18 mouse cellular contexts compared by ENCODE assay signal in the genomic region with DNA sequence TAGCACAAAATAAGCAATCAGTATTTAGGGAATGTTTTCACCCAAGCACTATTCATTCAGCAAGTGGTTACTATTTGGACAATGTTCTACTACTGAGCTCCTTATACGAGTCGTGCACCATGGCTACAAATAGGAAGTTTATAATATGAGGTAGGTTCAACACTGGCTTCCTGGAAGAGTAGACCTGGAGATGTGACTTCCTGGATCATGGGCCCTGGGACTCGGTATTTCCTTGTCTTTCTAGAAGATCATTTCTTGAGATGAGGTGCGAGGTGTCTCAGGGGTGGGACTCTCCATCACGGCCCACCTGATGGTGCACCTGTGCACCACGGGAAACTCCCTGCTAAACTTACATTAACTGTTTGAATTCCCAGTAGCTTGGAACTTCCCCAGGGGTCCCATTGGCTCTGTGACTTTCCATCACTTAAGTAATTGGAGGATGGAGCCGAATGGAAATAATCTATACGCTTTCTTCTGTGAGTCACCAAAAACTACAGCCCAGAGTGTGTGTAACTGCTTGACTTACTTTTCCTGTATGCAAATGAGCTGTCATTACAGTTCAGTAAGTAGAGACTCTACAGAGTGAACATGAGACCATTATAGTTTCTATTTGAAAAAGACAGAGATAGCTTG.
DNase-seq lines count a peak whose midpoint lies in the region; ATAC-seq lines count a peak whose summit lies in the region.
"Had no signal": no experiment of that assay in that cellular context is flagged by ENCODE, and none has a peak within 500 bp of the region (broad histone marks: within the 10 kb centered on the region; RNA-seq: fewer than 3 reads in every experiment).

No protein-coding gene starts in this region.

- no peak overlapping the region for H3K4me2 ChIP-seq in midbrain, embryonic 14.5 days (ENCODE audit: low read length)
- H3K4me2 ChIP-seq: embryonic facial prominence, embryonic 12.5 days; forebrain, embryonic 13.5 days; limb, embryonic 15.5 days had no signal

- DNase-seq in thymus, postnatal 14 days, result peak; percentile 32
- DNase-seq in thymus, postnatal 0 days (ENCODE audit: low spot score), result no peak
- DNase-seq in layer of hippocampus, adult 18-20 months (ENCODE audit: low spot score in 2 of 2), result no peak
- no peak for DNase-seq in layer of hippocampus, postnatal 36 days
- no peak for DNase-seq in midbrain, embryonic 14.5 days
- DNase-seq: adrenal gland, postnatal 10 days; cerebellum, adult 9-11 months; gastrocnemius, postnatal 36 days; kidney, adult 11 months; lung, adult 2 months had no signal

- H3K27ac ChIP-seq in midbrain, embryonic 14.5 days (replicated peaks; ENCODE audit: low read depth, low read length), result no peak overlapping the region
- H3K27ac ChIP-seq: embryonic facial prominence, embryonic 12.5 days; forebrain, embryonic 13.5 days; kidney, postnatal 0 days; limb, embryonic 15.5 days had no signal

- H3K9me3 ChIP-seq in midbrain, embryonic 14.5 days (ENCODE audit: control insufficient read depth, low read length), result no peaks in the 10 kb centered on the region
- H3K9me3 ChIP-seq: embryonic facial prominence, embryonic 12.5 days; forebrain, embryonic 13.5 days; limb, embryonic 15.5 days had no signal

- H3K27me3 ChIP-seq in midbrain, embryonic 14.5 days (ENCODE audit: control insufficient read depth, insufficient read depth, low read length), result no peaks in the 10 kb centered on the region
- H3K27me3 ChIP-seq: embryonic facial prominence, embryonic 12.5 days; forebrain, embryonic 13.5 days; limb, embryonic 15.5 days had no signal

- no peaks in the 10 kb centered on the region for H3K4me1 ChIP-seq in midbrain, embryonic 14.5 days (ENCODE audit: control insufficient read depth, insufficient read depth, low read length)
- H3K4me1 ChIP-seq: embryonic facial prominence, embryonic 12.5 days; forebrain, embryonic 13.5 days; limb, embryonic 15.5 days had no signal

- no peak overlapping the region for H3K9ac ChIP-seq in midbrain, embryonic 14.5 days (replicated peaks; ENCODE audit: low read length)
- H3K9ac ChIP-seq: embryonic facial prominence, embryonic 12.5 days; forebrain, embryonic 13.5 days; limb, embryonic 15.5 days had no signal

- 95% methylated on average over 8 of the region's 8 CpGs for WGBS in midbrain, embryonic 14.5 days

- ATAC-seq in CD4-positive, CD25-positive, alpha-beta regulatory T cell, adult 4 months, result peak; percentile 67
- peak; percentile 67 for ATAC-seq in inflammation-experienced regulatory T-cells, adult 6 months
- no peak for ATAC-seq in midbrain, embryonic 14.5 days (ENCODE audit: low FRiP score, low TSS enrichment)
- ATAC-seq: forebrain, embryonic 13.5 days; hindbrain, embryonic 16.5 days had no signal

- H3K4me3 ChIP-seq in midbrain, embryonic 14.5 days (replicated peaks; ENCODE audit: low read depth, low read length), result no peak overlapping the region
- H3K4me3 ChIP-seq: embryonic facial prominence, embryonic 12.5 days; erythroblast, embryonic 14.5 days; forebrain, embryonic 13.5 days; limb, embryonic 15.5 days had no signal

- H3K36me3 ChIP-seq in midbrain, embryonic 14.5 days (ENCODE audit: control insufficient read depth, insufficient read depth, low read length), result no peaks in the 10 kb centered on the region
- H3K36me3 ChIP-seq: embryonic facial prominence, embryonic 12.5 days; limb, embryonic 15.5 days had no signal
